Mouse (Mus musculus) thymus, adult 2 months (tissue): ENCODE data around the gene Pold1.

ENCODE experiments used
- CTCF ChIP-seq: fragments of 200-500 bp; IDR thresholded peaks from 2 replicates; pipeline ENCODE4 v1.5.1; 2012; ENCODE audit warnings: mild to moderate bottlenecking, control low read depth, low read length, moderate library complexity, borderline replicate concordance; ENCODE audit not compliant: control insufficient read depth, poor library complexity, insufficient read depth; ENCODE audit errors: extremely low read depth
- POLR2A ChIP-seq: fragments of 200-500 bp; IDR thresholded peaks from 2 replicates; pipeline ENCODE4 v1.6.1; 2012; ENCODE audit warnings: mild to moderate bottlenecking, low read length, control low read depth, moderate library complexity; ENCODE audit not compliant: control insufficient read depth, poor library complexity, insufficient read depth; ENCODE audit errors: extremely low read depth

GRCm38 (mm10) chr7:44497361-44498055 lies 51.1 kb downstream of the Pold1 start:
- no peak for TF ChIP-seq POLR2A
- no peak for TF ChIP-seq CTCF
